Mouse (Mus musculus) erythroblast, embryonic 14.5 days (primary cell): Measurements from ENCODE around the gene Vmn1r21.

Experiments used
- GATA1 ChIP-seq: IDR thresholded peaks from 2 replicates; pipeline ENCODE4 v1.6.1; 2012; ENCODE audit warnings: low read length, inconsistent platforms, mixed read lengths
- TAL1 ChIP-seq: IDR thresholded peaks from 3 replicates; pipeline ENCODE4 v1.6.1; 2012; ENCODE audit warnings: low read length, inconsistent platforms, mixed read lengths

GRCm38 (mm10) chr6:57796853-57797423, 53.2 kb downstream of the Vmn1r21 start:
- no peak for TF ChIP-seq TAL1
- TF ChIP-seq GATA1: no peak
